Mouse (Mus musculus) cerebellum, postnatal 10 days (tissue): ENCODE data around the gene Pkd1.

Source experiments
- DNase-seq, 2 experiments: peaks; one replicate each; pipeline ENCODE4 v3.0.0; 2021; ENCODE audit warnings: mixed read lengths in 2 of 2

Pkd1 gene

GRCm38 (mm10) chr17:24533099-24533992 is 16.3 kb upstream of the Pkd1 start:
- peak; percentile 89 to 91 for DNase-seq

GRCm38 (mm10) chr17:24534160-24534718 is 15.4 kb upstream of the Pkd1 start, which contains the start of gene Rab26:
Gene Rab26 (minus strand): TSS chr17:24534210.
- no peak for DNase-seq

GRCm38 (mm10) chr17:24535300-24535699 is 14.3 kb upstream of the Pkd1 start:
- DNase-seq: no peak

- no peak for DNase-seq
Measured at GRCm38 (mm10) chr17:24537536-24537935, 12.1 kb upstream of the Pkd1 start.

- DNase-seq: peak; percentile 79 to 81
Measured at GRCm38 (mm10) chr17:24538950-24539349, 10.7 kb upstream of the Pkd1 start.

GRCm38 (mm10) chr17:24540375-24540774 is 9.3 kb upstream of the Pkd1 start:
- peak; percentile 71 to 78 for DNase-seq

GRCm38 (mm10) chr17:24544613-24545012 is 5.0 kb upstream of the Pkd1 start:
- DNase-seq: no peak

GRCm38 (mm10) chr17:24545247-24545646 is 4.4 kb upstream of the Pkd1 start:
- no peak for DNase-seq

- DNase-seq: no peak
Measured at GRCm38 (mm10) chr17:24546234-24546633, 3.4 kb upstream of the Pkd1 start.

GRCm38 (mm10) chr17:24548435-24548834 is 1.2 kb upstream of the Pkd1 start:
- DNase-seq: no peak

- DNase-seq: peak; percentile 56 to 71
Measured at GRCm38 (mm10) chr17:24548921-24549617, 565 bp upstream of the Pkd1 start.

GRCm38 (mm10) chr17:24550416-24551049 is 899 bp downstream of the Pkd1 start:
- DNase-seq: peak; percentile 90 to 92

GRCm38 (mm10) chr17:24551050-24551444 is 1.4 kb downstream of the Pkd1 start:
- peak; percentile 28 to 49 for DNase-seq

- no peak for DNase-seq
Measured at GRCm38 (mm10) chr17:24557091-24557490, 7.5 kb downstream of the Pkd1 start.

GRCm38 (mm10) chr17:24558600-24559099 is 9.0 kb downstream of the Pkd1 start:
- no peak for DNase-seq

GRCm38 (mm10) chr17:24559146-24559545 is 9.5 kb downstream of the Pkd1 start:
- DNase-seq: no peak

GRCm38 (mm10) chr17:24560301-24561028 is 10.8 kb downstream of the Pkd1 start:
- DNase-seq: peak; percentile 59 to 68

GRCm38 (mm10) chr17:24561592-24561991 is 12.0 kb downstream of the Pkd1 start:
- DNase-seq: no peak

- DNase-seq: no peak
Measured at GRCm38 (mm10) chr17:24563638-24564037, 14.0 kb downstream of the Pkd1 start.

- DNase-seq: no peak
Measured at GRCm38 (mm10) chr17:24564422-24564821, 14.8 kb downstream of the Pkd1 start.

- no peak for DNase-seq
Measured at GRCm38 (mm10) chr17:24565092-24565491, 15.5 kb downstream of the Pkd1 start.

GRCm38 (mm10) chr17:24565792-24566191 is 16.2 kb downstream of the Pkd1 start:
- DNase-seq: no peak
